Mouse (Mus musculus) lung, postnatal 0 days (tissue): ENCODE data around the gene Styx. TPM values are rescaled to one million over a fixed set of nuclear protein-coding genes. Genes with fewer than 3 reads are reported as not detected.

Experiments
- ATAC-seq: fragments of 200-750 bp; cut with Nextera tagmentation; 2 replicates; pipeline ENCODE4 v1.8.0; 2017; ENCODE audit warnings: moderate library complexity
- DNase-seq: peaks from one replicate; pipeline ENCODE4 v3.0.0-alpha.2; 2016; ENCODE audit warnings: low spot score
- H3K27ac ChIP-seq: fragments of 300-500 bp; sonication (generic); 2 replicates; pipeline ENCODE4 v1.5.1; 2014; ENCODE audit warnings: antibody characterized with exemption, mild to moderate bottlenecking, low read length, mixed read lengths
- H3K27me3 ChIP-seq: fragments of 300-500 bp; sonication (generic); replicated peaks from 2 replicates; pipeline ENCODE4 v1.6.1; 2014; ENCODE audit warnings: low read length, mixed read lengths; ENCODE audit not compliant: insufficient read depth
- H3K36me3 ChIP-seq: fragments of 300-500 bp; sonication (generic); 2 replicates; pipeline ENCODE4 v1.6.1; 2014; ENCODE audit warnings: low read length, mixed read lengths; ENCODE audit not compliant: insufficient read depth
- H3K4me1 ChIP-seq: fragments of 300-500 bp; sonication (generic); 2 replicates; pipeline ENCODE4 v1.6.1; 2014; ENCODE audit warnings: antibody characterized with exemption, low read depth, low read length, mixed read lengths; ENCODE audit not compliant: insufficient read depth
- H3K4me2 ChIP-seq: fragments of 300-500 bp; sonication (generic); replicated peaks from 2 replicates; pipeline ENCODE4 v1.6.1; 2014; ENCODE audit warnings: low read depth, mild to moderate bottlenecking, low read length, moderate library complexity, mixed read lengths
- H3K4me3 ChIP-seq: fragments of 300-500 bp; sonication (generic); 2 replicates; pipeline ENCODE4 v1.5.1; 2014; ENCODE audit warnings: low read depth, low read length
- H3K9ac ChIP-seq: fragments of 300-500 bp; sonication (generic); replicated peaks from 2 replicates; pipeline ENCODE4 v1.6.1; 2014; ENCODE audit warnings: low read depth, mild to moderate bottlenecking
- H3K9me3 ChIP-seq: fragments of 300-500 bp; sonication (generic); 2 replicates; pipeline ENCODE4 v1.6.1; 2016; ENCODE audit warnings: low read length, mixed read lengths
- CTCF ChIP-seq: IDR thresholded peaks from 2 replicates; pipeline ENCODE4 v1.5.1; 2016; ENCODE audit warnings: antibody characterized with exemption, mild to moderate bottlenecking
- EP300 ChIP-seq: IDR thresholded peaks from 2 replicates; pipeline ENCODE4 v1.6.1; 2016; ENCODE audit warnings: antibody characterized with exemption, mild to moderate bottlenecking, control low read depth
- WGBS: fragments of 180-500 bp; shearing (Covaris S2); extraction: QIAGEN DNeasy Blood & Tissue Kit; methylation state at CpG from one replicate; pipeline ENCODE4 v1.1.7; 2014; 5-methylcytosine and 5-hydroxymethylcytosine counted together
- polyA plus RNA-seq: library from polyadenylated mRNA; unstranded; fragments of >200 nt; fragmentation: Nextera tagmentation; extraction: Ambion mirVana; gene quantifications from 2 replicates; pipeline ENCODE4 v1.2.1, GENCODE M21; 2015

Styx gene
- polyA plus RNA-seq, 1 experiment from 2014 or later = 75.1 TPM

- no peak overlapping the region for H3K9ac ChIP-seq
- no peak overlapping the region for H3K4me2 ChIP-seq
- no peaks in the 10 kb centered on the region for H3K9me3 ChIP-seq
- H3K27me3 ChIP-seq = no peaks in the 10 kb centered on the region
- no peak overlapping the region for H3K4me3 ChIP-seq
- WGBS = 94% methylated on average over 14 of the region's 14 CpGs
- H3K36me3 ChIP-seq = peaks cover 36% of the 10 kb centered on the region
- TF ChIP-seq EP300 (no peak), CTCF (no peak)
- no peak overlapping the region for H3K27ac ChIP-seq
- no peak for ATAC-seq
- no peak for DNase-seq
- H3K4me1 ChIP-seq = peaks cover 7% of the 10 kb centered on the region; the same call in 1 of the 2 replicates
Observed at GRCm38 (mm10) chr14:45459877-45460276, 109.0 kb downstream of the Styx start.

- TF ChIP-seq EP300 = no peak
Observed at GRCm38 (mm10) chr14:45460491-45460890, 109.6 kb downstream of the Styx start.

DNA sequence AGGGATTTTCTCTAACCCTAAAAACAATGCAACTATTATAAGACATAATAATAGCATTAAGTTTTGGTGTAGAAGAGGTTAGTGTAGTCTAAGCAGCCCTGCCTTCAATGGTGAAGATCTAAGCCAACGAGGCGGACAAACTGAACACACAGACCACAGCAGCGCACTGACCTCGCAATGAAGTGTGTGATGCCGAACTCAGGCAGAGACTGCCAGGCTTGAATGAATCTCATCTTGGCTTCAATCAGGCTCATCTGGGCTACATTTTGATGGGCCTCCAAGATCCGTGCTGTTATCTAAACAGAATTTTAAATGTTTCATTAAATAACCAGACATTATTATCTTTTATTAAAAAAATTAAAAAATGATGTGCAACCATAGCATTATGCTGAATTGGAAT is 111.1 kb downstream of the Styx start:
- Histone ChIP-seq H3K36me3 (peaks cover 48% of the 10 kb centered on the region), H3K9me3 (no peaks in the 10 kb centered on the region), H3K27me3 (no peaks in the 10 kb centered on the region), H3K4me2 (no peak overlapping the region), H3K4me3 (no peak overlapping the region), H3K4me1 (peaks cover 5% of the 10 kb centered on the region; the same call in 1 of the 2 replicates), H3K27ac (no peak overlapping the region), H3K9ac (no peak overlapping the region)
- 90% methylated on average over 6 of the region's 6 CpGs for WGBS
- ATAC-seq (no peak), DNase-seq (no peak)
- TF ChIP-seq EP300 = no peak

More at GRCm38 (mm10) chr14:45460491-45460890, 109.6 kb downstream of the Styx start:
- Histone ChIP-seq H3K4me1 (peaks cover 6% of the 10 kb centered on the region; the same call in 1 of the 2 replicates), H3K9ac (no peak overlapping the region), H3K27ac (no peak overlapping the region), H3K4me2 (no peak overlapping the region), H3K36me3 (peaks cover 41% of the 10 kb centered on the region), H3K9me3 (no peaks in the 10 kb centered on the region), H3K27me3 (no peaks in the 10 kb centered on the region), H3K4me3 (no peak overlapping the region)
- ATAC-seq = no peak
- 91% methylated on average over 10 of the region's 10 CpGs for WGBS
- no peak for DNase-seq

DNA sequence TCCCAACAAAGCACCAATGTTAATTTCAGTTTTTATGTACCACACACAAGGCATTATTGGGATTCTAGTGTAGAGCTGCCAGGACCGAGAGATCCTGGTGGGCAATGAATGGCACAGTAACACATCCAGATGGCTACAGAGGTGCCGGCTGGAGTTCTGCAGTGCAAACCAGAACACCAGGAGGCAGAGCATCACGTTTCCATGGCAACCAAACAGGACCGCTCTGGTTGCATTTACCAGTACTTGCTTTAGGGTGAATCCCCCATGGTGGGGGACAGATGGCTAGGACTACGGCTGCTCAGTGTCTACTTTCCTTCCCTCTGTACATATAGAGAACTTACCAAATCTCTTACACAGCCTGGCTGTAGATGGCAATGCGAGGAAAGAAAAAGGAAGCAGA is 111.5 kb downstream of the Styx start:
- 79% methylated on average over 6 of the region's 6 CpGs for WGBS
- TF ChIP-seq EP300 (no peak), CTCF (no peak)
- no peak for DNase-seq
- Histone ChIP-seq H3K27ac (no peak overlapping the region), H3K4me3 (no peak overlapping the region), H3K36me3 (peaks cover 53% of the 10 kb centered on the region), H3K4me1 (0 out of 2 replicates have a peak, but pooled peaks cover 3% of the 10 kb centered on the region), H3K9me3 (no peaks in the 10 kb centered on the region), H3K27me3 (no peaks in the 10 kb centered on the region), H3K9ac (no peak overlapping the region), H3K4me2 (no peak overlapping the region)
- no peak for ATAC-seq

DNA sequence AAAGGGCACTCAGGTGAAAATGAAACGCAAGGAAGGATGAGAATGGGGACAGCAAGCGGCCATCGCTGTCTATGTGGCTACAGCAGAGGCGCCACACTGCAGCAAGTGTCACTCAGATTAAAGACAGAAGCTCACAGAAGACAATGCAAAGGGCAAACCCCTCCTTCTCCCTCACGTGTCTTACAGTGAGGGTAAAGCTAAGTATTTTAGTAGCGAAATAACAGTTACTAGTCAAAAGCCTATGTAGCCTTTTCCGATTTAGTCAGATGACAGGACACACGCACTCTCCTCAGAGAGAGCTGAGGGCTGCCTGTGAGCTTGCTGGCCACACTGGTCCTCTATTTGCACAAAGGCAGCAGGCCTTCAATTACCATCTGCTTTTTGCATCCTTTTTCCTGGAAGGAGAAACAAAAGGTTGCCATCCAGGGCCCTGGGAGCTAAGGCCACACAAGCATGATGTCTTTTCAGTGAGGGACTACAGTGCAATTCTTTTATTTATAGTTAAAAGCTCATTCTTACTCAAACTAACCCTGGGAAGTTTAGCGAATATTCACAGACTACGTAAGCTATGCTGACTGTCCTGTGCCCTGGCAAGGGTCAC is 112.1 kb downstream of the Styx start:
- Histone ChIP-seq H3K27me3 (no peaks in the 10 kb centered on the region), H3K27ac (peak overlapping the region; percentile 83), H3K4me1 (0 out of 2 replicates have a peak, but pooled peaks cover 3% of the 10 kb centered on the region), H3K9me3 (no peaks in the 10 kb centered on the region), H3K4me2 (no peak overlapping the region), H3K36me3 (peaks cover 59% of the 10 kb centered on the region), H3K4me3 (no peak overlapping the region), H3K9ac (no peak overlapping the region)
- TF ChIP-seq EP300 (no peak), CTCF (no peak)
- ATAC-seq (no peak), DNase-seq (no peak)
- whole genome bisulfite sequencing = 80% methylated on average over 10 of the region's 10 CpGs

GRCm38 (mm10) chr14:45463599-45463998 is 112.7 kb downstream of the Styx start:
- Histone ChIP-seq H3K4me2 (no peak overlapping the region), H3K4me1 (0 out of 2 replicates have a peak, but pooled peaks cover 3% of the 10 kb centered on the region), H3K36me3 (peaks cover 62% of the 10 kb centered on the region), H3K9ac (no peak overlapping the region), H3K4me3 (no peak overlapping the region), H3K27ac (peak overlapping the region; percentile 83), H3K9me3 (no peaks in the 10 kb centered on the region), H3K27me3 (no peaks in the 10 kb centered on the region)
- TF ChIP-seq EP300 (peak; percentile 72), CTCF (no peak)
- peak; percentile 96 for ATAC-seq
- 7% methylated on average over 10 of the region's 10 CpGs for WGBS
- DNase-seq = peak; percentile 92
